Mouse (Mus musculus): ENCODE measurements around the gene Prdm9. TPM values are rescaled to one million over a fixed set of nuclear protein-coding genes. Genes with fewer than 3 reads are reported as not detected.

The Prdm9 gene
- polyA plus RNA-seq, 1 experiment: 2.5 TPM

DNA sequence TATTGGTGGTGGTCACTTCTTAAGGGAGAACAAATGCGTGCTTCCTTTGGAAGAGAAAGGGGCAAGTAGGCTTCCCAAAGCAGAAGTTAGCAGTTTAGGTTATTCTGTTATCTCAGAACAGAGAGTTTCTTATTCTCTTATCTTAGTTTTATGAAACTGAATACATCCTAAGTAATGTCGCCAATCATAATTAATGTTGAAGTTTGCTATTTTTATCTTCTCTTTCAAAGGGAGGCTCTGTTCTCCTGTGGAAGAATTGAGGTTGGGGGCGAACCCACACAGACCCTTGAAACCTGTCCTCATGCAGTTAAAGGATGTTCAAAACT is 36.4 kb downstream of the Prdm9 start:
- DNase-seq (ENCODE audit: low read depth): no peak

DNA sequence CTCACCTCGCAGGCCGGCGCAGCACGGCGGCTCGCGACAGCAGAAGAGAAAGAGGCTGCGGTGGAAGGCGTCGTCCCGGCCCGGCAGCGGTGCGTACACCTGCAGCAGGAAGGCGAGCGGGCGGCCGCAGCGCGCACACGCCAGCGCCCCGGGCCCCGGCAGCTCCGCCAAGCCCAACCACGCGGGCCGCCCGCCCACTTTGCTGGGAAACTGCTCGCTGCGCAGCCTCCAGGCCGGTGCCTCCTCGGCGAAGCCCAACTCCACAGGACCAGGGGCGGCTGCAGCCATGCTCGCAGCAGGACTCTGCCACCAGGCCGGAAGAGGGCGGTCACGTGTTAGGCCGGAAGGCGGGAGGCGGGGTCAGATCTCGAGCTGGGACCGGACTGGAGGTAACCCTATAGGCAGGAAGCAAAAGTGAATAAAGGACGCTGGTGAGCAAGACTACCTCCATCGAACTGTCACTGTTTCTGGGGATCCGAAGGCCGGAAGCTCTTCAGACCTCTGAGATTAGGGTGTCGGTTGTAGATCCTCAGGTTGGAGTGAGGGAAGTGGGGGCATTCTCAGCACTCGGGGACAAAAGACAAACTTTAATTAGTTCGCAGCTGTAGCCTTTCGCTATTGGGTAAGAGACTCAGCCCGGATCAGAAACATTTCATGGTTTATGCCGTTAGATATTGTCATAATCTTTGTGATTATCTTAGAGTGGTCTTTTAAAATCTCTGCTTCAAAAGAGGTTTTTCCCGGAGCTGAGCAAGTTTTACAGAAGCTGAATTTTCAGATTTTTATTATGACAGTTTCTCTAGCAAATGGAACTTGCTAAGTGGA is 37.0 kb downstream of the Prdm9 start, which contains the start of gene Pdcd2:
Gene Pdcd2 (minus strand): TSS at position 316 of the 825 bp plus-strand sequence.
- DNase-seq (ENCODE audit: low read depth): peak; percentile 63

DNA sequence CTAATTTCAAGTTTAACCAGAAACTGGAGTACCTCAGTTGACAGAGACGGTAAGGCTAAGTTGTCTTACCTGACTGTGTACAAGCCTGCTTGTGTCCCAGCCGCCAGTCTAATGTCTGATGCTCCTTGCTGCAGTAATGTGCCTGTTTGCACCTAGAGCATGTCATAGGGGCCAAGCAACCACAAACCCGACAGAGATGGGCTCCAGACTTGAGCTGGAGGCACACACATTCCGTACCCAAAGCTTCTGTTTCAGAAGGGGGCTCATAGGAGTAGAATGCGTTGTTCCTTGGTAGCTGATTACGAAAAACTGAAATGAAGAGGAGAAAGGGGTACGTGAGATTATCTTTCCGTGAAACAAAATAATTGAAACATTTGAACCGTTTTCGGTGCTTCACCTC is 37.9 kb downstream of the Prdm9 start:
- no peak for DNase-seq (ENCODE audit: low read depth)

DNA sequence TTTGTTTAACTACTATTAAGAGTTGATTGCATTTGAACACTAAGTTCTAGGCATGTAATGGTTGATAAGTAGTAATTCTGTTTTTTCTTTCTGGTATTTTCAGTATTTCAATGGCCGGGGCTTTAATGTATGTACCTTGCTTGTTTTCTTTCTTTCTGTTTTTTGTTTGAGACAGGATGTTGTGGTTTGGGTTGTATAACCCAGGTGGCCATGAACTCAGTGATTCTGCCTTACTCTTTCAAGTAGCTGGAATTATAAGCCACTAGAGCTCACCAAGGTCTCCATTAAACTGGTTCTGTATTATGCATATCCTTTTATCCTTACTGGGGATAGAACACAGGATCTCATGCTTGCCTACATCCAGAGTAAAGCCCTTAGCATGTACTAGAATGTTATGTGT is 45.4 kb downstream of the Prdm9 start:
- no peak for DNase-seq (ENCODE audit: low read depth)

DNA sequence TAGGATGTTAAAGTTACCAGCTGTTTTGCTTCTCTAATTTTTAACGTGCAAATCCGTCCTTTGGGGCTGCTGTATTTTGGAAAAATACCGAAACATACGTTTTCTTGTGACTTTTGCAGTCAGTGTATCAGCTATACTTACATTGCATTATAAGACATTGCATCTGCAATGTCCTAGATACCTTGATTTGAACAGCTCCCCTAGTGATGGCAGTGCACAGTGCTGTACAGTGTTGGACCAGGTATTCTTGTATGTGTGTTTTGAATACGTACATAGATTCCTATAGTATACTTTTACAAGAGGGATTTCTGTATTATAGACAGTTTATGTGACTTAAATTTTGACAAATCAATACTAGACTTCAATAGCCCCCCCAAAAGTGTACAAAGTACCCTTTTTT is 46.0 kb downstream of the Prdm9 start:
- no peak for DNase-seq (ENCODE audit: low read depth)

DNA sequence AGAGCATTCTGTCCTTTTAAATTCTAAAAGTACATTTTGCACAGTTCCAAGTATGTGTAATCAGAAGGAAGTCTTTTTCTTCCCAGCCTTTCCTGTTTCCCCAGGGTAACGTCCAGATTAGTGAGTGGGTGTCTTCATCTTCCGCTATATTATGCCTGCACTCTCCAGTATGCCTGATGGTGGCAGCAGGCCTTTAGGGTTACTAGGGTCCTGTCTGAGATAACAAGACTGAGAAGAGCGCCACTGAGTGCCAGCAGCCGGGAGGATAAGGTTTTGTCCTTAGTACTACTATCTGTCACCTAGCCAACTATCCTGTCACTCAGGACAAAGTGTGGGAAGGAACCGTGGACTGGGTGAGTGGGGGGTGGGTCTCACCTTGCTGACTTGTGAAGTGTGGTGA is 46.4 kb downstream of the Prdm9 start:
- DNase-seq (ENCODE audit: low read depth): no peak

DNA sequence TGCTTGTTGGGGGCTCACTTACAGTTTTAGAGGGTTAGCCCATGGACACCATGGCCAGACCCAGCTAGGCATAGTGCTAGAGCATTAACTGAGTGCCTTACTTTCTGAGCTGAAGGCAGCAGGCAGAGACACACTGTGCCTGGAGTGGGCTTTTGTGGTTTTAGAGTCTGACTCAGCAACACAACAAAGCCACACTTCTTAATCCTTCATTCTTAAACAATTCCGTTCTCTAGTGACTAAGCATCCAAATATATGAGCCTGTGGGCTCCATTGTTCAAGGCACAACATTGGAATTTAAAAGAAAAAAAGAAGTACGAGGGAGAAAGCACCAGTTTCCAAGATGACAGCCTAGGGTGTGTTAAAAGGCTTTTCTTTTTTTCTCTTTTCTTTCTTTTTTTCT is 53.5 kb downstream of the Prdm9 start:
- DNase-seq (ENCODE audit: low read depth): no peak

DNA sequence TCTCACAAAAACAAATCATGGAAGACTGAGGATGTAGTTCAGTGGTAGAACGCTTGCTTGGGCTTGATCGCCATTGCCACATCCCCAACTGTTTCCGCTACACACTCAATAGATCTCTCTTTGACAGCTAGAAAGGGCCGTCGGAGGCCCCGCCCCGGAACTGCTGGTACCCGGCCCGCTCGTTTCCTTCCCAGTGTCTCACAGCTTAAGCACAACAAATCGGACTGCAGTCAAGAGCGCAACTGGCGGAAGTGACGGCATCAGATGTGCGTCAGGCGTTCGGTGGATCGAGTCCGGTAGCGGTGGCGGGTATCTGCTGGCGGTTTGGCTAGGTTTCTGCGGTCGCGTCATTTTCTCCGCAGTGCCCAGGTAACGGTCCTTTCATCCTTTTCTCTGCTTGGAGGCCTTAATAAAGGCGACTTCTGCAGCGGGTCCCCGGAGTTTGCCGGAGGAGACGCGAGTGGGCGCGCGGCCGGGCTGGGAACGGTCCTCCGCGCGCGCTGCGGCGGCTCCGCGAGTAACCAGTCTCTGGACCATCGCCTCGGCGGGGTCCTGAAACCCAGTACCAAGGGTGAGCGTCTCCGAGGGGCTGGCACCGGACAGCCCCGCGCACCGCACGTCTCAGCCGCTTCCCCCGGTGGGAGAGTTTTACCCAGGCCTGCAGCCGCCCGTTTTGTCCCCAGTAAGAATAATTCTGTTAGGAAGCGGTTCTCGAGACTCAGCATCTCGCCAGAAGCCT is 64.3 kb downstream of the Prdm9 start, which contains the start of the genes Psmb1 and Tbp:
Gene Psmb1 (minus strand): TSS at position 96 of the 739 bp plus-strand sequence.
Gene Tbp (plus strand): TSS at position 233 of the 739 bp plus-strand sequence.
- DNase-seq (ENCODE audit: low read depth): peak; percentile 75

DNA sequence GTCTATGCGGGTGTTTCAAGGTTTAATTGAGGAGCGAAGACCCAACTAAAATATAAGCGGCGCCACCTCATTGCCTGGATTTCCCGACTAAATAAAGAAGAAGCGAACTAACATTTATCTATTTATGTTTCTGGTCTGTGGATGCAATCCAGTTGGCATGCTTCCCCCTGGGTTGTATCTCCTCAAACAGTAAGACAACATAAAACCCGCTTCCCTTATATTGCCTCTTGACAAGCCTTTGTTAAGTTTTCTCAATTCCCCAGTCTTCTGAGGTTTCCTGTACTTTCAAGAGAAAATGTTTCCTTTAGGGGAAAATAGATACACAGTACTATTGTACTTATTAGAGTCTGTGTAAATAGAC is 65.4 kb downstream of the Prdm9 start:
- DNase-seq (ENCODE audit: low read depth): no peak

DNA sequence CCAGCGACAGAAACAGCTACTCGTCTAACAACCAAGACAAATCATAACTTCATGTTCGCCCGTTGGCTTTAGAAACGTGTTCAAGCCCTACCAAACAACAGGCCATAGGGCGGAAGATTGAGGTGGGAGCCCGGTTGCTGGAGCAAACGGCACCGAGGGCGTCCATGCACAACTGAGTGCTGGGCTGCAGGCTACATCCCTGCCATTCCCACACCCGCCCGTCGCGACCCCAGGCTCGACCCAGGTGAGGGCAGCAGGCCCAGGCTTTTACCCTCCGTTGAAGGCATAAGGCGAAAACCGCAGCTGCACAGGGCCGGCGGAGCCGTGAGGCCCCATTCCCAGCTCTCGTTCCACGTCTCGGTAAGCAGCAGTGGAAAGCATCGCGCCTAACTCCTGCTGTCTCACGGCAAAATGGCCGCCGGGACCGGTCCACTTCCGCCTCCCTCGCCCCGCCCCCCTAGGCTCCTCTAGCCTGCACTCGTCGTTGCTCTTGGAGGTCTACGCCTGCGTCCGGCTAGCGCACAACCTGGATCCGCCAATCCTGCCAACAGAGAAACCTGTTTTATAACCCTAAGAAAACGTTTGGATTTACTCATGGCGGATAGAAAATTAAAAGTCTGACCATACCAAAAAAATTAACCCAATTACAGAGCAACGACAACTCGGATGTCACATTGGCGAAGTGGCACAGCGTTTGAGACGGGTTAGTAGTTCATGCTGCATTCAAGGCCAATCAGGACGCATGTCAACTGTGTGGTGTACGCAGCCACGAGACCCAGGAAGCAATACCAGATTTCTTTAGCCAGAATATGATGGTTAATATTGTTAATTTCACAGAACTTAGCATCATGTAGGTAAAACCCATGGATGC is 66.0 kb downstream of the Prdm9 start:
- no peak for DNase-seq (ENCODE audit: low read depth)

Other genes starting within 250 kb of the Prdm9 start
- gene Dll1, start 187.5 kb downstream of the Prdm9 start, polyA plus RNA-seq (2012; rRNA removed): 12.0 and 17.0 TPM in 2 replicates
- gene Fam120b, start 168.2 kb downstream of the Prdm9 start, polyA plus RNA-seq (2012; rRNA removed): 12.7 and 15.1 TPM in 2 replicates
- gene Psmb1, start 64.6 kb downstream of the Prdm9 start, polyA plus RNA-seq (2012; rRNA removed): 174 and 194 TPM in 2 replicates
- gene Tbp, start 64.5 kb downstream of the Prdm9 start, polyA plus RNA-seq (2012; rRNA removed): 34.4 and 35.8 TPM in 2 replicates
- 21.0 and 23.3 TPM in 2 replicates for gene Pdcd2, start 37.1 kb downstream of the Prdm9 start, polyA plus RNA-seq (2012; rRNA removed)
- 3.0 and 6.8 TPM in 2 replicates for gene Chd1, start 140.6 kb upstream of the Prdm9 start, polyA plus RNA-seq (2012; rRNA removed)

Data from gonadal fat pad, adult 2 months (tissue).